Mouse (Mus musculus) limb, embryonic 13.5 days (tissue): ENCODE measurements around the gene Gk5. TPM values are rescaled to one million over a fixed set of nuclear protein-coding genes. Genes with fewer than 3 reads are reported as not detected.
A peak's percentile ranks its signal among the peaks of the same experiment; 100 is the strongest.
"Not testable (repeated sequence)": the region's sequence is repeated elsewhere in the genome, so short reads cannot be mapped to it uniquely, and the experiment has no call there.

Source experiments
- ATAC-seq: fragments of 200-750 bp; cut with Nextera tagmentation; 2 replicates; pipeline ENCODE4 v1.8.0; 2017; ENCODE audit warnings: low read depth, moderate number of reproducible peaks, moderate TSS enrichment; ENCODE audit not compliant: low FRiP score
- H3K27ac ChIP-seq: fragments of 300-500 bp; sonication (generic); 2 replicates; pipeline ENCODE4 v1.5.1; 2015; ENCODE audit warnings: inconsistent platforms, mild to moderate bottlenecking, moderate library complexity
- H3K27me3 ChIP-seq: fragments of 300-500 bp; sonication (generic); 2 replicates; pipeline ENCODE4 v1.6.1; 2015; ENCODE audit warnings: mild to moderate bottlenecking, inconsistent platforms
- H3K36me3 ChIP-seq: fragments of 300-500 bp; sonication (generic); 2 replicates; pipeline ENCODE4 v1.6.1; 2015; ENCODE audit warnings: inconsistent platforms, mild to moderate bottlenecking, moderate library complexity
- H3K4me1 ChIP-seq: fragments of 300-500 bp; sonication (generic); 2 replicates; pipeline ENCODE4 v1.6.1; 2015; ENCODE audit warnings: inconsistent platforms
- H3K4me2 ChIP-seq: fragments of 300-500 bp; sonication (generic); replicated peaks from 2 replicates; pipeline ENCODE4 v1.6.1; 2015; ENCODE audit warnings: inconsistent platforms, mild to moderate bottlenecking, moderate library complexity
- H3K4me3 ChIP-seq: fragments of 300-500 bp; sonication (generic); 2 replicates; pipeline ENCODE4 v1.5.1; 2015; ENCODE audit warnings: moderate library complexity, mild to moderate bottlenecking, inconsistent platforms
- H3K9ac ChIP-seq: fragments of 300-500 bp; sonication (generic); 2 replicates; pipeline ENCODE4 v1.6.1; 2015; ENCODE audit warnings: mild to moderate bottlenecking, inconsistent platforms
- H3K9me3 ChIP-seq: fragments of 300-500 bp; sonication (generic); 2 replicates; pipeline ENCODE4 v1.6.1; 2016; ENCODE audit warnings: inconsistent platforms
- WGBS: fragments of 180-500 bp; shearing (Covaris S2); methylation state at CpG from one replicate; pipeline ENCODE4 v1.1.7; 2015; 5-methylcytosine and 5-hydroxymethylcytosine counted together
- polyA plus RNA-seq: library from polyadenylated mRNA; unstranded; fragments of >200 nt; fragmentation: Nextera tagmentation; extraction: Ambion mirVana; gene quantifications from 2 replicates; pipeline ENCODE4 v1.2.1, GENCODE M21; 2015

Gk5 gene
- polyA plus RNA-seq, 1 experiment from 2014 or later: 6.2 TPM

GRCm38 (mm10) chr9:96152801-96153200, 33.6 kb downstream of the Gk5 start:
- whole genome bisulfite sequencing: 90% methylated on average over 7 of the region's 7 CpGs

GRCm38 (mm10) chr9:96158431-96158830, 39.3 kb downstream of the Gk5 start:
- ATAC-seq: no peak
- Histone ChIP-seq H3K4me3 (no peak overlapping the region), H3K27me3 (no peaks in the 10 kb centered on the region), H3K36me3 (peaks cover 32% of the 10 kb centered on the region), H3K4me1 (no peaks in the 10 kb centered on the region), H3K27ac (no peak overlapping the region), H3K9ac (no peak overlapping the region), H3K4me2 (no peak overlapping the region), H3K9me3 (no peaks in the 10 kb centered on the region)
- 42% methylated on average over 4 of the region's 4 CpGs for WGBS

More at GRCm38 (mm10) chr9:96152801-96153200, 33.6 kb downstream of the Gk5 start:
- Histone ChIP-seq H3K4me3 (no peak overlapping the region), H3K27ac (no peak overlapping the region), H3K27me3 (no peaks in the 10 kb centered on the region), H3K9ac (no peak overlapping the region), H3K4me2 (no peak overlapping the region), H3K9me3 (no peaks in the 10 kb centered on the region), H3K36me3 (peaks cover 34% of the 10 kb centered on the region), H3K4me1 (no peaks in the 10 kb centered on the region)
- no peak for ATAC-seq

GRCm38 (mm10) chr9:96159047-96159446, 39.9 kb downstream of the Gk5 start:
- Histone ChIP-seq H3K9me3 (no peaks in the 10 kb centered on the region), H3K27ac (no peak overlapping the region), H3K27me3 (no peaks in the 10 kb centered on the region), H3K4me2 (no peak overlapping the region), H3K4me1 (no peaks in the 10 kb centered on the region), H3K4me3 (no peak overlapping the region), H3K36me3 (peaks cover 27% of the 10 kb centered on the region), H3K9ac (no peak overlapping the region)
- WGBS: 60% methylated on average over 3 of the region's 3 CpGs
- ATAC-seq: no peak

GRCm38 (mm10) chr9:96160767-96161166, 41.6 kb downstream of the Gk5 start:
- Histone ChIP-seq H3K4me2 (no peak overlapping the region), H3K36me3 (peaks cover 18% of the 10 kb centered on the region), H3K27ac (no peak overlapping the region), H3K27me3 (no peaks in the 10 kb centered on the region), H3K4me1 (no peaks in the 10 kb centered on the region), H3K4me3 (no peak overlapping the region), H3K9me3 (no peaks in the 10 kb centered on the region), H3K9ac (no peak overlapping the region)
- no peak for ATAC-seq
- 84% methylated on average over 3 of the region's 3 CpGs for WGBS

GRCm38 (mm10) chr9:96162421-96162820, 43.3 kb downstream of the Gk5 start:
- Histone ChIP-seq H3K4me3 (no peak overlapping the region), H3K4me1 (no peaks in the 10 kb centered on the region), H3K9me3 (no peaks in the 10 kb centered on the region), H3K27me3 (no peaks in the 10 kb centered on the region), H3K36me3 (peaks cover 10% of the 10 kb centered on the region; the same call in 1 of the 2 replicates), H3K9ac (no peak overlapping the region), H3K4me2 (no peak overlapping the region), H3K27ac (no peak overlapping the region)
- no peak for ATAC-seq
- WGBS: 62% methylated on average over 5 of the region's 5 CpGs

- no peak overlapping the region for H3K9ac ChIP-seq
- H3K4me2 ChIP-seq: no peak overlapping the region
- WGBS: 97% methylated on average over 7 of the region's 7 CpGs
- H3K9me3 ChIP-seq: no peaks in the 10 kb centered on the region
- H3K4me3 ChIP-seq: no peak overlapping the region
- ATAC-seq: no peak
- H3K36me3 ChIP-seq: peaks cover 10% of the 10 kb centered on the region; the same call in 1 of the 2 replicates
- no peak overlapping the region for H3K27ac ChIP-seq
- no peaks in the 10 kb centered on the region for H3K27me3 ChIP-seq
- H3K4me1 ChIP-seq: no peaks in the 10 kb centered on the region
These were observed 44.3 kb downstream of the Gk5 start for GRCm38 (mm10) chr9:96163443-96163842.

GRCm38 (mm10) chr9:96163983-96164382, 44.8 kb downstream of the Gk5 start:
- not testable (repeated sequence) for H3K27me3 ChIP-seq, H3K9ac ChIP-seq, H3K4me3 ChIP-seq, H3K9me3 ChIP-seq, H3K4me2 ChIP-seq, H3K36me3 ChIP-seq, ATAC-seq, H3K4me1 ChIP-seq, H3K27ac ChIP-seq
- WGBS: 99% methylated on average over 15 of the region's 15 CpGs

GRCm38 (mm10) chr9:96167168-96167585, 48.0 kb downstream of the Gk5 start:
- Histone ChIP-seq H3K27me3 (no peaks in the 10 kb centered on the region), H3K4me1 (no peaks in the 10 kb centered on the region), H3K36me3 (peaks cover 12% of the 10 kb centered on the region; the same call in 1 of the 2 replicates), H3K27ac (no peak overlapping the region), H3K9ac (no peak overlapping the region), H3K9me3 (no peaks in the 10 kb centered on the region), H3K4me3 (no peak overlapping the region), H3K4me2 (no peak overlapping the region)
- no peak for ATAC-seq
- WGBS: 36% methylated on average over 5 of the region's 5 CpGs

GRCm38 (mm10) chr9:96170600-96170999, 51.4 kb downstream of the Gk5 start:
- Histone ChIP-seq H3K4me3 (no peak overlapping the region), H3K27me3 (no peaks in the 10 kb centered on the region), H3K4me2 (no peak overlapping the region), H3K36me3 (peaks cover 5% of the 10 kb centered on the region; the same call in 1 of the 2 replicates), H3K9me3 (no peaks in the 10 kb centered on the region), H3K4me1 (no peaks in the 10 kb centered on the region), H3K27ac (no peak overlapping the region), H3K9ac (no peak overlapping the region)
- no peak for ATAC-seq
- WGBS: 47% methylated on average over 3 of the region's 3 CpGs

- H3K4me3 ChIP-seq: no peak overlapping the region
- no peaks in the 10 kb centered on the region for H3K27me3 ChIP-seq
- H3K9me3 ChIP-seq: no peaks in the 10 kb centered on the region
- no peak overlapping the region for H3K9ac ChIP-seq
- H3K27ac ChIP-seq: no peak overlapping the region
- no peak for ATAC-seq
- H3K4me1 ChIP-seq: no peaks in the 10 kb centered on the region; the same call in 1 of the 2 replicates
- 82% methylated on average over 4 of the region's 4 CpGs for WGBS
- H3K36me3 ChIP-seq: no peaks in the 10 kb centered on the region
- no peak overlapping the region for H3K4me2 ChIP-seq
These were observed 65.7 kb downstream of the Gk5 start for GRCm38 (mm10) chr9:96184909-96185308.

GRCm38 (mm10) chr9:96186701-96187100, 67.5 kb downstream of the Gk5 start:
- no peaks in the 10 kb centered on the region for H3K27me3 ChIP-seq
- H3K4me2 ChIP-seq: no peak overlapping the region
- no peak overlapping the region for H3K9ac ChIP-seq
- H3K9me3 ChIP-seq: no peaks in the 10 kb centered on the region
- no peaks in the 10 kb centered on the region for H3K4me1 ChIP-seq
- H3K4me3 ChIP-seq: no peak overlapping the region
- H3K27ac ChIP-seq: no peak overlapping the region
- no peaks in the 10 kb centered on the region for H3K36me3 ChIP-seq
- WGBS: 77% methylated on average over 7 of the region's 7 CpGs
- ATAC-seq: no peak

GRCm38 (mm10) chr9:96195885-96196622, 76.9 kb downstream of the Gk5 start, which contains the start of gene Tfdp2:
Gene Tfdp2 (plus strand): TSS chr9:96196275.
- Histone ChIP-seq H3K9me3 (no peaks in the 10 kb centered on the region), H3K36me3 (no peaks in the 10 kb centered on the region), H3K4me1 (peaks cover 22% of the 10 kb centered on the region), H3K27ac (peak within 1 kb of the TSS; percentile 84), H3K27me3 (no peaks in the 10 kb centered on the region), H3K4me2 (peak within 1 kb of the TSS; percentile 90), H3K4me3 (peak within 1 kb of the TSS; percentile 89), H3K9ac (peak within 1 kb of the TSS; percentile 90)
- ATAC-seq: peak; percentile 99
- 0% methylated on average over 57 of the region's 81 CpGs for WGBS
